15 mouse cellular contexts compared by ENCODE assay signal in genomic region chr7:126621452-126622359, GRCm38 (mm10). TPM values are rescaled to one million over a fixed set of nuclear protein-coding genes. Genes with fewer than 3 reads are reported as not detected.
DNase-seq lines count a peak whose midpoint lies in the region; ATAC-seq and TF ChIP-seq lines count a peak whose summit lies in the region.
"Had no signal": no experiment of that assay in that cellular context is flagged by ENCODE, and none has a peak within 500 bp of the region (broad histone marks: within the 10 kb centered on the region; RNA-seq: fewer than 3 reads in every experiment).

No protein-coding gene starts in this region.

- TF ChIP-seq POLR2A in kidney, adult 2 months (IDR thresholded peaks at IDR 0.05; ENCODE audit: low read depth, low read length), result no peak
- peak; percentile 5; the same call in 1 of the 2 replicates for TF ChIP-seq POLR2A in lung, adult 2 months (IDR thresholded peaks at IDR 0.05; ENCODE audit: borderline replicate concordance, extremely low read depth, low read depth, low read length)

- DNase-seq in kidney, adult 2 months, result peak; percentile 32
- no peak for DNase-seq in kidney, adult 11 months
- DNase-seq in c-Kit-positive CD71-positive TER-119-positive erythroid progenitor cells, embryonic 14.5 days (ENCODE audit: low spot score), result peak; percentile 32
- no peak for DNase-seq in lung, adult 2 months
- no peak for DNase-seq in cerebellum, postnatal 36 days
- no peak for DNase-seq in thymus, postnatal 0 days (ENCODE audit: low spot score)
- no peak for DNase-seq in heart, postnatal 14 days
- DNase-seq: gastrocnemius, postnatal 10 days; heart, postnatal 36 days; kidney, adult 9 months had no signal

- no peaks in the 10 kb centered on the region for H3K36me3 ChIP-seq in kidney, adult 2 months (ENCODE audit: control insufficient read depth, insufficient read depth, low read length)
- H3K36me3 ChIP-seq: limb, embryonic 15.5 days had no signal

- intact Hi-C loops in heart, postnatal 14 days (cut with DNase I), result no loop called here

- H3K27me3 ChIP-seq in kidney, adult 2 months (replicated peaks; ENCODE audit: control insufficient read depth, insufficient read depth, low read length), result no peaks in the 10 kb centered on the region
- H3K27me3 ChIP-seq: CH12.LX; limb, embryonic 15.5 days had no signal

- ATAC-seq in megakaryocyte-erythroid progenitor cell, adult 5-6 weeks (replicated peaks; ENCODE audit: low FRiP score, low TSS enrichment, poor library complexity, severe bottlenecking), result peak; percentile 87

- H3K27ac ChIP-seq in kidney, adult 2 months (ENCODE audit: insufficient read depth, low read depth, low read length), result no peak overlapping the region
- H3K27ac ChIP-seq: limb, embryonic 15.5 days had no signal

- no peak for TF ChIP-seq CTCF in kidney, adult 2 months (conservative IDR thresholded peaks at IDR 0.05; ENCODE audit: insufficient read depth, insufficient read length, low read depth, low read length)
- no peak for TF ChIP-seq CTCF in lung, adult 2 months (IDR thresholded peaks at IDR 0.05; ENCODE audit: insufficient read depth, low read length)

- no peaks in the 10 kb centered on the region for H3K4me1 ChIP-seq in kidney, adult 2 months (ENCODE audit: control insufficient read depth, insufficient read depth, low read length)
- H3K4me1 ChIP-seq in lung, adult 2 months (ENCODE audit: control insufficient read depth, insufficient read depth, low read length), result no peaks in the 10 kb centered on the region; the same call in none of the 2 replicates

- H3K4me3 ChIP-seq in kidney, adult 2 months (ENCODE audit: insufficient read depth, low read depth, low read length), result no peak overlapping the region
- no peak overlapping the region for H3K4me3 ChIP-seq in lung, adult 2 months (replicated peaks; ENCODE audit: extremely low read depth, low read depth, low read length)
- H3K4me3 ChIP-seq: limb, embryonic 15.5 days had no signal

- WGBS in kidney, adult 2 months, result 65% methylated on average over 9 of the region's 9 CpGs
- 53% methylated on average over 9 of the region's 9 CpGs for WGBS in lung, adult 2 months

RNA-seq across cellular contexts. Expression of gene Nupr1, which starts 9.0 kb away (rescaled TPM):
- 29.2 and 36.4 TPM in 2 replicates for polyA plus RNA-seq in kidney, adult 2 months (2012; rRNA removed)
- 48.1 and 102 TPM in 2 replicates for polyA plus RNA-seq in lung, adult 2 months (2012; rRNA removed)
- total RNA-seq in megakaryocyte-erythroid progenitor cell, adult 5-6 weeks (2014; fragmentation: Nextera tagmentation), result 6.3 TPM in 1 of 2 replicates, not detected in the other
- total RNA-seq in megakaryocyte-erythroid progenitor cell, adult 5-6 weeks (2017), result 2.7 and 9.9 TPM in 2 replicates
- polyA plus RNA-seq in thymus, postnatal 0 days (2015; fragmentation: Nextera tagmentation; extraction: Ambion mirVana), result 15.1 and 16.4 TPM in 2 replicates
- total RNA-seq in heart, postnatal 14 days (2021), result 1 to 10 TPM; 8.7 to 9.2 TPM

RNA-seq across cellular contexts. Expression of gene Il27, which starts 27.0 kb away (rescaled TPM):
- 0.13 TPM in 1 of 2 replicates, not detected in the other for polyA plus RNA-seq in kidney, adult 2 months (2012; rRNA removed)
- 0.43 and 0.79 TPM in 2 replicates for polyA plus RNA-seq in lung, adult 2 months (2012; rRNA removed)
- total RNA-seq in megakaryocyte-erythroid progenitor cell, adult 5-6 weeks (2014; fragmentation: Nextera tagmentation), result not detected in 2 replicates
- total RNA-seq in megakaryocyte-erythroid progenitor cell, adult 5-6 weeks (2017), result not detected in 2 replicates
- 0.54 and 0.85 TPM in 2 replicates for polyA plus RNA-seq in thymus, postnatal 0 days (2015; fragmentation: Nextera tagmentation; extraction: Ambion mirVana)
- total RNA-seq in heart, postnatal 14 days (2021), result not detected
- total RNA-seq: CH12.LX; gastrocnemius, postnatal 10 days; heart, postnatal 36 days; layer of hippocampus, postnatal 25 days had no signal
- polyA plus RNA-seq: limb, embryonic 15.5 days; testis, adult 2 months had no signal

RNA-seq across cellular contexts. Expression of gene Sgf29, which starts 27.4 kb away (rescaled TPM):
- 28.1 and 34.7 TPM in 2 replicates for polyA plus RNA-seq in kidney, adult 2 months (2012; rRNA removed)
- 36.4 and 43.4 TPM in 2 replicates for polyA plus RNA-seq in lung, adult 2 months (2012; rRNA removed)
- 100 and 125 TPM in 2 replicates for total RNA-seq in megakaryocyte-erythroid progenitor cell, adult 5-6 weeks (2014; fragmentation: Nextera tagmentation)
- 37.4 and 51.0 TPM in 2 replicates for total RNA-seq in megakaryocyte-erythroid progenitor cell, adult 5-6 weeks (2017)
- 62.2 and 72.9 TPM in 2 replicates for polyA plus RNA-seq in thymus, postnatal 0 days (2015; fragmentation: Nextera tagmentation; extraction: Ambion mirVana)
- 10 to 100 TPM; 24.6 to 28.6 TPM for total RNA-seq in heart, postnatal 14 days (2021)

RNA-seq across cellular contexts. Expression of gene Cln3, which starts 36.1 kb away (rescaled TPM):
- 117 and 120 TPM in 2 replicates for polyA plus RNA-seq in kidney, adult 2 months (2012; rRNA removed)
- 63.8 and 104 TPM in 2 replicates for polyA plus RNA-seq in lung, adult 2 months (2012; rRNA removed)
- 24.5 and 43.7 TPM in 2 replicates for total RNA-seq in megakaryocyte-erythroid progenitor cell, adult 5-6 weeks (2014; fragmentation: Nextera tagmentation)
- 3.8 and 9.8 TPM in 2 replicates for total RNA-seq in megakaryocyte-erythroid progenitor cell, adult 5-6 weeks (2017)
- 28.2 and 30.2 TPM in 2 replicates for polyA plus RNA-seq in thymus, postnatal 0 days (2015; fragmentation: Nextera tagmentation; extraction: Ambion mirVana)
- 10 to 100 TPM; 13.2 to 13.3 TPM for total RNA-seq in heart, postnatal 14 days (2021)

RNA-seq across cellular contexts. Expression of gene Apobr, which starts 37.0 kb away (rescaled TPM):
- polyA plus RNA-seq in kidney, adult 2 months (2012; rRNA removed), result 1.2 and 1.5 TPM in 2 replicates
- polyA plus RNA-seq in lung, adult 2 months (2012; rRNA removed), result 17.6 and 18.1 TPM in 2 replicates
- total RNA-seq in megakaryocyte-erythroid progenitor cell, adult 5-6 weeks (2014; fragmentation: Nextera tagmentation), result 0.79 and 2.4 TPM in 2 replicates
- total RNA-seq in megakaryocyte-erythroid progenitor cell, adult 5-6 weeks (2017), result 0.89 and 2.4 TPM in 2 replicates
- 1.2 TPM in 2 replicates for polyA plus RNA-seq in thymus, postnatal 0 days (2015; fragmentation: Nextera tagmentation; extraction: Ambion mirVana)
- 1 to 10 TPM in 1 of 2 experiments, under 1 TPM in 1; 0.65 to 1.7 TPM for total RNA-seq in heart, postnatal 14 days (2021)

Comparison
In these comparisons a context has a peak if more than half of its experiments do, and no peak if none do; other contexts are left out.
1. DNase-seq: peak in kidney, adult 2 months (single experiment) and c-Kit-positive CD71-positive TER-119-positive erythroid progenitor cells, embryonic 14.5 days (single experiment); none in kidney, adult 11 months (single experiment), lung, adult 2 months (single experiment), cerebellum, postnatal 36 days (0 of 2), thymus, postnatal 0 days (single experiment) and heart, postnatal 14 days (0 of 2).